Mouse (Mus musculus): ENCODE measurements at regions not wholly inside any gene's neighbourhood (a gene's known extent, or its start where the extent isn't known, plus 50 kb on each side); places are given as distances from the start of the nearest gene placed in this dataset.

DNA sequence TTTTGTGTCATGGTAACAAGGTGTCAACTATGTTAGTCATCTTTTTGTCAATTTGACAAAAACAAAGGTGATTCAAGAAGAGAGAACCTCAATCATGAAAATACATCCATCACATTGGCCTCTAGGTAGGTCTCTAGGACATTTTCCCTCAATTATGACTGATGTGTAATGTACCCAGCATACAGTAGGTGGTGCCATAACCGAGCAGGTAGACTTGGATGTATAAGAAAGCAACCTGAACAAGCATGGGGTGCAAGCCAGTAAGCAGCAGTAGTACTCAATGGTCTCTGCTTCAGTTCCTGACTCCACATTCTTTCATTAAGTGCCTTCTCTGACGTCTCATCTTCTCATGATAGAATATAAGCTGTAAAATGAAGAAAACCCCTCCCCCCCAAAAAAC is 463.8 kb downstream of the Tmem161b start:
- no peak overlapping the region for H3K4me2 ChIP-seq (replicated peaks; ENCODE audit: low read depth, low read length)
- no peak for DNase-seq (ENCODE audit: low spot score)
- no peak overlapping the region for H3K9ac ChIP-seq (ENCODE audit: low read depth, low read length)
- 57% methylated on average over 2 of the region's 2 CpGs for WGBS
- no peak for ATAC-seq (ENCODE audit: low FRiP score)
- no peaks in the 10 kb centered on the region for H3K36me3 ChIP-seq (ENCODE audit: control insufficient read depth, insufficient read depth, low read length)
- no peaks in the 10 kb centered on the region for H3K27me3 ChIP-seq (ENCODE audit: control insufficient read depth, insufficient read depth, low read length)
- H3K9me3 ChIP-seq (ENCODE audit: control insufficient read depth, low read length) = no peaks in the 10 kb centered on the region
- H3K4me1 ChIP-seq (replicated peaks; ENCODE audit: control insufficient read depth, insufficient read depth, low read length) = no peaks in the 10 kb centered on the region
- no peak overlapping the region for H3K4me3 ChIP-seq (ENCODE audit: low read depth, low read length)
- no peak overlapping the region for H3K27ac ChIP-seq (ENCODE audit: low read depth, low read length)

DNA sequence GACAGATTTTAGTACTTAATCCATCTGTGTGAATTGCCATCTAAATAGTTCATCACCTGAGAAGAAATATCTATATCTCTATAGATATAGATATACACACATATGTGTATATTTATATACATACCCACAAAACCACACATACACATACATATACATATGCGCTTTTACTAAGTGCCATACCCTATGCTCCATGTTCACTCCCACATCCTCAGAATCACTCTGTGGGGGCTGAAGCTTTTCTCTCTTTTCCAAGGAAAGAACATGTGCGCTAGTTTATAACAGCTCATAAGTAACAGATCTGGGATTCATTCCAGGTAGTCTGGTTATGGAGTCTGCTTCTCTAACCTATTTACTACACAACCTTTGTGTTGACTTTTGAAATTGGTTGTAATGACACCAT is 471.4 kb downstream of the Tmem161b start:
- no peak for ATAC-seq (ENCODE audit: low FRiP score)
- H3K27ac ChIP-seq (ENCODE audit: low read depth, low read length) = no peak overlapping the region
- H3K27me3 ChIP-seq (ENCODE audit: control insufficient read depth, insufficient read depth, low read length) = no peaks in the 10 kb centered on the region
- no peaks in the 10 kb centered on the region for H3K9me3 ChIP-seq (ENCODE audit: control insufficient read depth, low read length)
- no peaks in the 10 kb centered on the region for H3K36me3 ChIP-seq (ENCODE audit: control insufficient read depth, insufficient read depth, low read length)
- no peak overlapping the region for H3K9ac ChIP-seq (ENCODE audit: low read depth, low read length)
- DNase-seq (ENCODE audit: low spot score) = no peak
- H3K4me1 ChIP-seq (replicated peaks; ENCODE audit: control insufficient read depth, insufficient read depth, low read length) = no peaks in the 10 kb centered on the region
- no peak overlapping the region for H3K4me2 ChIP-seq (replicated peaks; ENCODE audit: low read depth, low read length)
- no peak overlapping the region for H3K4me3 ChIP-seq (ENCODE audit: low read depth, low read length)
- 96% methylated on average over 2 of the region's 2 CpGs for WGBS

DNA sequence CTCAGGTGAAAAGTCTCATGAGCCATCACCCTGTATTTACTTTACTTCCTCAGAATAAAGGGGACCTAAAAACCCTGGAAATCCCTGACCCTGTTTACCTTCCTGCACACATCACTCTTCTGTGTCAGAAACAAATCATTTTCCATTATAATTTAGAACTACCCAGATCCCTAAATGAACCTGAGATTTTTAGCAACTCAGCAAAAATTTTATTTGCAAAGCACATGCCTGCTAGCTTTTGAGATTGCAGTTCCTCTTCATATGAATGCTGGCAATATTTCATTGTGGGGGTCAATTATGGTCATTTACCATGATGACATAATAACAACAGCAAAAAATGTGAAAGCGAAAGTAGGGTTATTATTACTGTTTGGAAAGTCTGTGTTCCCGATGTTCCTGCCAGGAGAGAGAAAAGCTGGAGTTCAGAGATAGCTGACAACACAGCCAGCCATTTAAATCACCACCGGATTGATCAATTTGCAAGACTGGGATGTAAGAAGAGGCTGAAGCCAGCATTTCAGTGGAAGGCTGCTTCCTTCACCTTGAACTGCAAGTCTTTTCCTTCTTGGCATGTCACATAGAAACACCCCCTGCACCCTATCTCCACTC is 476.5 kb downstream of the Tmem161b start:
- Histone ChIP-seq H3K9ac (ENCODE audit: low read depth, low read length) (no peak overlapping the region), H3K4me3 (ENCODE audit: low read depth, low read length) (no peak overlapping the region), H3K36me3 (ENCODE audit: control insufficient read depth, insufficient read depth, low read length) (no peaks in the 10 kb centered on the region), H3K27ac (ENCODE audit: low read depth, low read length) (no peak overlapping the region), H3K9me3 (ENCODE audit: control insufficient read depth, low read length) (no peaks in the 10 kb centered on the region), H3K4me2 (replicated peaks; ENCODE audit: low read depth, low read length) (no peak overlapping the region), H3K4me1 (replicated peaks; ENCODE audit: control insufficient read depth, insufficient read depth, low read length) (no peaks in the 10 kb centered on the region), H3K27me3 (ENCODE audit: control insufficient read depth, insufficient read depth, low read length) (no peaks in the 10 kb centered on the region)
- WGBS = 73% methylated on average over 3 of the region's 3 CpGs
- DNase-seq (ENCODE audit: low spot score) (no peak), ATAC-seq (ENCODE audit: low FRiP score) (no peak)

DNA sequence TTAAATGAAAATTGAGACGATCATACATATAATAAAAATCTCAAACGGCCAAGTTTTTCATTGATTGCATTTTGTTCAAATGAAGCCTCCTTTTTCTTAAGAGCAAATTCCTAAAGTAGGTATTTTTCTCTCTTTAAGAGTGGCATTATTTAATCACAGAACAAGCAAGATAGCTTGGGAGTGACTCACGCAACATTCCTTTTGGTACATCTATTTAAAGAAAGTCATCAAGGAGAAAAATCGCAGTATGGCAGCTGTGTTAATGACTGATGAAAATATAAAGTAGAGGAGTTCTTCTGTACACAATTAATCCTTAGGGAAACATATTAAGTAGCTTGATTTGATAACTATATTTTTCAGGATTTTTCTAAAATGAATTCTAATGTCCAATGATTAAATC is 448.0 kb upstream of the Ccnh start:
- Histone ChIP-seq H3K4me2 (replicated peaks; ENCODE audit: low read depth, low read length) (no peak overlapping the region), H3K36me3 (ENCODE audit: control insufficient read depth, insufficient read depth, low read length) (no peaks in the 10 kb centered on the region), H3K9ac (ENCODE audit: low read depth, low read length) (no peak overlapping the region), H3K27ac (ENCODE audit: low read depth, low read length) (no peak overlapping the region), H3K9me3 (ENCODE audit: control insufficient read depth, low read length) (no peaks in the 10 kb centered on the region), H3K4me3 (ENCODE audit: low read depth, low read length) (no peak overlapping the region), H3K4me1 (replicated peaks; ENCODE audit: control insufficient read depth, insufficient read depth, low read length) (no peaks in the 10 kb centered on the region), H3K27me3 (ENCODE audit: control insufficient read depth, insufficient read depth, low read length) (no peaks in the 10 kb centered on the region)
- DNase-seq (ENCODE audit: low spot score) = no peak
- ATAC-seq (ENCODE audit: low FRiP score) = no peak
- WGBS = 91% methylated on average over 4 of the region's 4 CpGs

DNA sequence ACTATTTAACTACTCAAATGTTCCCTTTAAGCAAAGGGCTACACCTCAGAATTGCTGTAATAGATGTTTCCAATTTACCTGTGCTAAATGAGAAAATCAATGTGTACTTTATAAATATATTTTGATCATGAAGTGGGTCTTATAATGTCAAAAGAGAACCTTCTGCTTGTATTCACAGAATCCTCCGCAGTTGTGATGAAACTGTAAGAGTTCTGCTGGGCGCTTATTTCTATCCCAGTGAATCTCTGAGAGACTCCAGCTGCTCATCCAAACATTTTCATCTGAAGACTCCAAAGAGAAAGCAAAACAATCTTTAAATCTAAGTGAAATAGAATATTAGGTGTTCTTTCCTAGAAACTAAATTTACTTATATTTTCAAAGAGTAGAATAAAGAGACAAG is 440.9 kb upstream of the Ccnh start:
- DNase-seq (ENCODE audit: low spot score) = no peak
- H3K36me3 ChIP-seq (ENCODE audit: control insufficient read depth, insufficient read depth, low read length) = no peaks in the 10 kb centered on the region
- 91% methylated on average over 2 of the region's 2 CpGs for WGBS
- H3K4me1 ChIP-seq (replicated peaks; ENCODE audit: control insufficient read depth, insufficient read depth, low read length) = no peaks in the 10 kb centered on the region
- H3K9ac ChIP-seq (ENCODE audit: low read depth, low read length) = no peak overlapping the region
- no peaks in the 10 kb centered on the region for H3K27me3 ChIP-seq (ENCODE audit: control insufficient read depth, insufficient read depth, low read length)
- no peak overlapping the region for H3K4me3 ChIP-seq (ENCODE audit: low read depth, low read length)
- no peak overlapping the region for H3K27ac ChIP-seq (ENCODE audit: low read depth, low read length)
- ATAC-seq (ENCODE audit: low FRiP score) = no peak
- H3K9me3 ChIP-seq (ENCODE audit: control insufficient read depth, low read length) = no peaks in the 10 kb centered on the region
- no peak overlapping the region for H3K4me2 ChIP-seq (replicated peaks; ENCODE audit: low read depth, low read length)

DNA sequence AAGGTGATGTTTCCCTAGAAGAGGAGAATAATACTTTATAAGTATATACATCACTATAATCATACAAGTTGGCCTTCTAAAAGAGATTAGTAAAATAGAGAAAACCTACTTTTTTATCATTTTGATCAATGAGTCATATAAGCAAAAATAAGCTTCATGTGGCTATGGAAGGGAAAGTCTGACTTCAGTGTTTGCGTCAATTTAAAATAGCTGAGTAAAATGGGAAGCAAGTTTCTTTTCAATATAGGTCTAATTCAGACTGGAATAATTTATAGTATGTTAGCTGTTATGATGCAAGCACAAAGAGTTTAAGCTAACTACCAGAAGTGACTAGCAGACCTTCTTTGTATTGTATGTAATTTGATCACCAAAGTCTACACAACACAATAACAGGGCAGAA is 440.0 kb upstream of the Ccnh start:
- DNase-seq (ENCODE audit: low spot score) = no peak
- no peak overlapping the region for H3K27ac ChIP-seq (ENCODE audit: low read depth, low read length)
- WGBS = 100% methylated on average over 1 of the region's 1 CpGs
- no peaks in the 10 kb centered on the region for H3K9me3 ChIP-seq (ENCODE audit: control insufficient read depth, low read length)
- no peak overlapping the region for H3K4me2 ChIP-seq (replicated peaks; ENCODE audit: low read depth, low read length)
- H3K36me3 ChIP-seq (ENCODE audit: control insufficient read depth, insufficient read depth, low read length) = no peaks in the 10 kb centered on the region
- no peak overlapping the region for H3K4me3 ChIP-seq (ENCODE audit: low read depth, low read length)
- no peak for ATAC-seq (ENCODE audit: low FRiP score)
- H3K4me1 ChIP-seq (replicated peaks; ENCODE audit: control insufficient read depth, insufficient read depth, low read length) = no peaks in the 10 kb centered on the region
- no peaks in the 10 kb centered on the region for H3K27me3 ChIP-seq (ENCODE audit: control insufficient read depth, insufficient read depth, low read length)
- H3K9ac ChIP-seq (ENCODE audit: low read depth, low read length) = no peak overlapping the region

DNA sequence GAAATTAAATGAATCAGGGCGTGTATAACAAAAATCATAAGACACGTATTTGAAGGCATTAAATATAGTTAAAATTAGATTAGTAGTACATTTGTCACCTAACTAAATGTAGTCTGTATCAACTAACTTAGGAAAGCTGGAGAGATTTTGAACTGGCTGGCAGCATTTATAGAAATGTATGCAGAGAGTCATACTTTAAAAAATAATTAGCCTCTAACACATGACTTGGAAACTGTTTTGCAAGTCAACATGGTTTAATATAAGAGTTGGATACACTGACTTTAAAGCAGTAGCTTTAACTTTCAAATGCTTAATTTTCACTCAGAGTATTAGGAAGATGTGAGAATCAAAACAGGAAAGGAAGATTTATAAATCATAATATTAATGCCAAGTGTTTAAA is 439.1 kb upstream of the Ccnh start:
- H3K4me2 ChIP-seq (replicated peaks; ENCODE audit: low read depth, low read length) = no peak overlapping the region
- H3K27me3 ChIP-seq (ENCODE audit: control insufficient read depth, insufficient read depth, low read length) = no peaks in the 10 kb centered on the region
- no peaks in the 10 kb centered on the region for H3K4me1 ChIP-seq (replicated peaks; ENCODE audit: control insufficient read depth, insufficient read depth, low read length)
- H3K4me3 ChIP-seq (ENCODE audit: low read depth, low read length) = no peak overlapping the region
- H3K27ac ChIP-seq (ENCODE audit: low read depth, low read length) = no peak overlapping the region
- H3K9me3 ChIP-seq (ENCODE audit: control insufficient read depth, low read length) = no peaks in the 10 kb centered on the region
- DNase-seq (ENCODE audit: low spot score) (no peak), ATAC-seq (ENCODE audit: low FRiP score) (no peak)
- H3K36me3 ChIP-seq (ENCODE audit: control insufficient read depth, insufficient read depth, low read length) = no peaks in the 10 kb centered on the region
- H3K9ac ChIP-seq (ENCODE audit: low read depth, low read length) = no peak overlapping the region
- 86% methylated on average over 2 of the region's 2 CpGs for WGBS

DNA sequence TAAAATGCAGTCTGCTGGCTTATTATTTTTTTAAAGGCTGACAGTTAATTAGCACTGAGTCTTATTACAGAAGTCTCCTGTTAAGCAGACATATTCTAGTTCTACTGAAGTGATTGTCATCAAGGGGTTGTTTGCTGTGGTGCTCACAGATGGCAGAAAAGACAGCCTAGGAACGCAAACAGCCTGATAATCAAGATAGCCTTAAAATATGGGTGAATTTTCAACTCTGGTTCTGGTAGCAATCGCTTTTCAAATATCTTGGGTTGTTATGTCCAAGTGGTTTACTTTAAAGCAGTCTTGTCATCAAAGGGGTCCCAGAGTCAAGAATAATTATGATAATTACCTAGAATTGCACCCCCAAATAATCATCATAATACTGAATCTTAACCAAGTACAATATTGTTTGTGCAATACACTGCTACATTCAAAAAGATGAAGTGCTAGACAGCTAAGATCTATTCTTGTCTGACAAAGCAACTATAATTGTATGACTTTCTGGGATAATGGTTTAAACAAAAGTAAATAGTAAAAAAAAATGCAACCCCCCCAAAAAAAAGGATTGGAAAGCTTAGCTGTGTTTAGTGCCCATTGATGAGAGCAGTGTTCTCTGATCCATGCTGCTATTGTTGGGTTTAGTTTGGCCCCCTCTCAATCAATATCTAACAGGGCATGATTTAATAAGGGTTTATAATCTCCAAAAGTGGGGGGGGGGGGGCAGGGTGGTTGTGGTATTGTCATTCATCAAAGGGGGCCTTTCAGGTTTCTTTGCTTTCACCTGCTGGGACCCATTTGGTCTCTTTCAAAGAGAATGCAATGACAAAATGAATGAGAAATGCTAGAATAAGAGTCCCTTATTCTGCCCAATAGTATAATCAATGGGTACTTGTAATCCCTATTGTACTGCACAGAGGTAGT is 437.4 kb upstream of the Ccnh start:
- no peak for DNase-seq (ENCODE audit: low spot score)

DNA sequence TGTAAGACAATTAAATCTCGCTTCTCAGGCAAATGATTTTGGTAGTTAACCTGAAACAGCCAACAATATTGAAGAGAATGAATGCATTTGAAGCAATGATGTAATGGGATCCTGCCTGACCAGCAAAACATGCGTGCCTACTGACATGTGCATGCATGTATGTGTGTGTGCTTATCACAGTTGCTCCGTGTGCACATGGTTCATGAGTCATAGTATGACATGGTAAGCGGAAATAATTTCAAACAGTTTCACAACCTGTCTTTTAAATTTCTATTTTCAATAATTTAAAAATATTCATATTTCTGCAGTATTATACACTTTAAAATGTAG is 436.8 kb upstream of the Ccnh start:
- Histone ChIP-seq H3K27ac (ENCODE audit: low read depth, low read length) (no peak overlapping the region), H3K4me3 (ENCODE audit: low read depth, low read length) (no peak overlapping the region), H3K9ac (ENCODE audit: low read depth, low read length) (no peak overlapping the region), H3K4me2 (replicated peaks; ENCODE audit: low read depth, low read length) (no peak overlapping the region), H3K9me3 (ENCODE audit: control insufficient read depth, low read length) (no peaks in the 10 kb centered on the region), H3K4me1 (replicated peaks; ENCODE audit: control insufficient read depth, insufficient read depth, low read length) (no peaks in the 10 kb centered on the region; the same call in 1 of the 2 replicates), H3K27me3 (ENCODE audit: control insufficient read depth, insufficient read depth, low read length) (no peaks in the 10 kb centered on the region), H3K36me3 (ENCODE audit: control insufficient read depth, insufficient read depth, low read length) (no peaks in the 10 kb centered on the region)
- whole genome bisulfite sequencing = 61% methylated on average over 4 of the region's 4 CpGs
- no peak for ATAC-seq (ENCODE audit: low FRiP score)
- no peak for DNase-seq (ENCODE audit: low spot score)

More for the DNA sequence above, 437.4 kb upstream of the Ccnh start:
- Histone ChIP-seq H3K27ac (ENCODE audit: low read depth, low read length) (no peak overlapping the region), H3K9me3 (ENCODE audit: control insufficient read depth, low read length) (no peaks in the 10 kb centered on the region), H3K36me3 (ENCODE audit: control insufficient read depth, insufficient read depth, low read length) (no peaks in the 10 kb centered on the region), H3K4me1 (replicated peaks; ENCODE audit: control insufficient read depth, insufficient read depth, low read length) (no peaks in the 10 kb centered on the region; the same call in 1 of the 2 replicates), H3K27me3 (ENCODE audit: control insufficient read depth, insufficient read depth, low read length) (no peaks in the 10 kb centered on the region), H3K4me3 (ENCODE audit: low read depth, low read length) (no peak overlapping the region), H3K9ac (ENCODE audit: low read depth, low read length) (no peak overlapping the region), H3K4me2 (replicated peaks; ENCODE audit: low read depth, low read length) (no peak overlapping the region)
- no peak for ATAC-seq (ENCODE audit: low FRiP score)
- WGBS = 80% methylated on average over 2 of the region's 2 CpGs
